In the genomic region with DNA sequence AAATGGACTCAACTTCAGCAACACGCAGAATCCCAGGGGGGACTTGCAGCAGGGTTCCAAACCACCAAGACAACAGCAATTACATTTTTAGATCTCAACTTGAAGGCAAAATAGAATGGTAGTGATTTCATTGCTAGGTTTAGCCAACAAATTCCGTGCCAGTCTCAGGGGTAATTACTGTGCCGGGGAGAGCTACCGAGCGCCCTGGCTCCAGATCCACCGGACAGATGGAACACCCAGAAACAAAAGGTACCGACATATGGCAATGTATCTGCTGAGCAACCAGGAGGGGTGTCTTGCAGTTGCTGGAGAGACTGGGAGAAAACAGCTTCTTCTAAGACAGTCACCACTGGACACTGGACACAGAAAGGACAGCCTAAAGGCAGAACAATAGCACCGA, we compare ENCODE assay signal across 11 mouse cellular contexts.
DNase-seq lines count a peak whose midpoint lies in the region; ATAC-seq and TF ChIP-seq lines count a peak whose summit lies in the region.
"Had no signal": no experiment of that assay in that cellular context is flagged by ENCODE, and none has a peak within 500 bp of the region (broad histone marks: within the 10 kb centered on the region; RNA-seq: fewer than 3 reads in every experiment).

No protein-coding gene starts in this region.

- H3K79me2 ChIP-seq in MEL (ENCODE audit: control insufficient read depth, insufficient read depth, low read length, poor library complexity), result no peaks in the 10 kb centered on the region; the same call in 1 of the 2 replicates

- 47% methylated on average over 8 of the region's 8 CpGs for WGBS in forebrain, postnatal 0 days

- no peaks in the 10 kb centered on the region for H3K27me3 ChIP-seq in MEL (ENCODE audit: control insufficient read depth in 1 of 2, insufficient read depth in 2 of 2, low read length in 2 of 2)
- no peaks in the 10 kb centered on the region for H3K27me3 ChIP-seq in forebrain, postnatal 0 days (ENCODE audit: insufficient read depth, low read length)
- H3K27me3 ChIP-seq: embryonic facial prominence, embryonic 12.5 days had no signal

- H3K9ac ChIP-seq in MEL (ENCODE audit: control insufficient read depth, low read depth, low read length, poor library complexity, severe bottlenecking), result peak overlapping the region; percentile 29; the same call in 1 of the 2 replicates
- no peak overlapping the region for H3K9ac ChIP-seq in forebrain, postnatal 0 days
- H3K9ac ChIP-seq: embryonic facial prominence, embryonic 12.5 days had no signal

- no peak overlapping the region for H3K4me2 ChIP-seq in forebrain, postnatal 0 days (ENCODE audit: low read depth)
- H3K4me2 ChIP-seq: embryonic facial prominence, embryonic 12.5 days had no signal

- peak overlapping the region; percentile 65 for H3K27ac ChIP-seq in MEL (ENCODE audit: control insufficient read depth, low read depth, low read length)
- peak overlapping the region; percentile 47; the same call in 1 of the 2 replicates for H3K27ac ChIP-seq in forebrain, postnatal 0 days (ENCODE audit: low read depth, low read length)
- H3K27ac ChIP-seq: embryonic facial prominence, embryonic 12.5 days had no signal

- no peak for TF ChIP-seq EP300 in MEL (IDR thresholded peaks at IDR 0.05; ENCODE audit: low read depth in 1 of 2, low read length in 2 of 2)

- H3K9me3 ChIP-seq in MEL (replicated peaks; ENCODE audit: insufficient read depth, low read length), result no peaks in the 10 kb centered on the region
- H3K9me3 ChIP-seq in forebrain, postnatal 0 days (ENCODE audit: low read length), result no peaks in the 10 kb centered on the region
- H3K9me3 ChIP-seq: embryonic facial prominence, embryonic 12.5 days had no signal

- no peak for TF ChIP-seq RAD21 in MEL (IDR thresholded peaks at IDR 0.05; ENCODE audit: low read depth, low read length)

- TF ChIP-seq POLR2A in MEL (IDR thresholded peaks at IDR 0.05; ENCODE audit: control insufficient read depth in 1 of 2, insufficient read depth in 1 of 2, low read depth in 1 of 2, low read length in 2 of 2, poor library complexity in 1 of 2), result no peak

- peak; percentile 53 for DNase-seq in layer of hippocampus, adult 11-12 months (ENCODE audit: low spot score)
- DNase-seq in layer of hippocampus, adult 9-10 months (ENCODE audit: low spot score), result no peak
- DNase-seq in MEL (ENCODE audit: low read depth, low spot score), result no peak
- peak; percentile 91 for DNase-seq in cerebellum, adult 11 months
- DNase-seq in forebrain, postnatal 0 days, result peak; percentile 62
- DNase-seq in lung, postnatal 25 days (ENCODE audit: low spot score), result no peak
- no peak for DNase-seq in lung, adult 18-20 months
- DNase-seq: adrenal gland, adult 2 months; kidney, adult 8-10 months; thymus, postnatal 14 days had no signal

- peaks cover 0 to 49% of the 10 kb centered on the region in 2 experiments; a peak in 2 of 4 replicates for H3K36me3 ChIP-seq in MEL (ENCODE audit: control insufficient read depth in 1 of 2, insufficient read depth in 2 of 2, low read length in 2 of 2)
- peaks cover 22% of the 10 kb centered on the region for H3K36me3 ChIP-seq in forebrain, postnatal 0 days (ENCODE audit: insufficient read depth)

- no peak overlapping the region for H3K4me3 ChIP-seq in MEL (ENCODE audit: control insufficient read depth in 1 of 2, insufficient read depth in 1 of 2, low read depth in 2 of 2, low read length in 2 of 2)
- no peak overlapping the region for H3K4me3 ChIP-seq in forebrain, postnatal 0 days (ENCODE audit: low read depth, low read length)
- H3K4me3 ChIP-seq: embryonic facial prominence, embryonic 12.5 days had no signal

- peaks cover 19 to 56% of the 10 kb centered on the region in 2 experiments for H3K4me1 ChIP-seq in MEL (ENCODE audit: control insufficient read depth in 1 of 2, insufficient read depth in 2 of 2, low read length in 2 of 2)
- no peaks in the 10 kb centered on the region for H3K4me1 ChIP-seq in forebrain, postnatal 0 days (ENCODE audit: insufficient read depth)
- H3K4me1 ChIP-seq: embryonic facial prominence, embryonic 12.5 days had no signal

- TF ChIP-seq CTCF in MEL (IDR thresholded peaks at IDR 0.05 in 2 of 3, conservative IDR thresholded peaks at IDR 0.05 in 1 of 3; ENCODE audit: control insufficient read depth in 1 of 3, insufficient read depth in 1 of 3, low read depth in 2 of 3, low read length in 3 of 3, poor library complexity in 1 of 3, severe bottlenecking in 1 of 3), result no peak
- no peak for TF ChIP-seq CTCF in forebrain, postnatal 0 days (IDR thresholded peaks at IDR 0.05; ENCODE audit: low read depth)

- peak; percentile 40; the same call in 1 of the 2 replicates for ATAC-seq in forebrain, postnatal 0 days

TF ChIP-seq in MEL, 35 proteins besides CTCF, POLR2A, EP300 and RAD21:
- TF ChIP-seq ZMIZ1 (IDR thresholded peaks at IDR 0.05; ENCODE audit: low read depth, low read length), result no peak
- no peak for TF ChIP-seq BHLHE40 (IDR thresholded peaks at IDR 0.05; ENCODE audit: borderline replicate concordance, low read depth, low read length)
- TF ChIP-seq GABPA (IDR thresholded peaks at IDR 0.05; ENCODE audit: low read depth, low read length), result no peak
- TF ChIP-seq CHD1 (IDR thresholded peaks at IDR 0.05; ENCODE audit: low read depth, low read length), result no peak
- no peak for TF ChIP-seq ELF1 (IDR thresholded peaks at IDR 0.05; ENCODE audit: low read depth, low read length)
- no peak for TF ChIP-seq ETS1 (IDR thresholded peaks at IDR 0.05; ENCODE audit: low read depth, low read length)
- TF ChIP-seq RCOR1 (IDR thresholded peaks at IDR 0.05; ENCODE audit: low read depth, low read length), result no peak
- no peak for TF ChIP-seq KAT2A (conservative IDR thresholded peaks at IDR 0.05; ENCODE audit: low read depth, low read length)
- TF ChIP-seq UBTF (IDR thresholded peaks at IDR 0.05; ENCODE audit: borderline replicate concordance, insufficient read depth, low read depth, low read length), result no peak
- no peak for TF ChIP-seq HCFC1 (IDR thresholded peaks at IDR 0.05; ENCODE audit: low read depth, low read length)
- no peak for TF ChIP-seq MYC (IDR thresholded peaks at IDR 0.05; ENCODE audit: low read depth, low read length)
- no peak for TF ChIP-seq SIN3A (IDR thresholded peaks at IDR 0.05; ENCODE audit: low read length)
- no peak for TF ChIP-seq E2F4 (IDR thresholded peaks at IDR 0.05; ENCODE audit: borderline replicate concordance, low read depth, low read length)

Comparison
In these comparisons a context has a peak if more than half of its experiments do, and no peak if none do; other contexts are left out.
1. DNase-seq: peak in layer of hippocampus, adult 11-12 months (single experiment), cerebellum, adult 11 months (single experiment) and forebrain, postnatal 0 days (single experiment); none in layer of hippocampus, adult 9-10 months (single experiment), MEL (single experiment), lung, postnatal 25 days (single experiment) and lung, adult 18-20 months (0 of 2).